Mouse (Mus musculus): ENCODE data around the gene Dcakd. TPM values are rescaled to one million over a fixed set of nuclear protein-coding genes. Genes with fewer than 3 reads are reported as not detected.
A peak's percentile ranks its signal among the peaks of the same experiment; 100 is the strongest.

Gene Dcakd
- 32.1 and 43.7 TPM in 2 replicates for total RNA-seq (2012; rRNA removed)

GRCm38 (mm10) chr11:103028176-103028891 is at the start of gene Dcakd, which contains the start of gene Nmt1:
Gene Dcakd (minus strand): TSS chr11:103028333.
Gene Nmt1 (plus strand): TSS chr11:103028190.
- Histone ChIP-seq H3K4me1 (ENCODE audit: control insufficient read depth in 2 of 2, insufficient read depth in 2 of 2, low read length in 2 of 2, poor library complexity in 1 of 2) (peaks cover 0 to 3% of the 10 kb centered on the region in 2 experiments; a peak in 2 of 4 replicates), H3K9me3 (ENCODE audit: control insufficient read depth, insufficient read depth, low read depth, low read length) (no peaks in the 10 kb centered on the region), H3K36me3 (ENCODE audit: control insufficient read depth, insufficient read depth, low read length, poor library complexity, severe bottlenecking) (peaks cover 3% of the 10 kb centered on the region), H3K9ac (ENCODE audit: insufficient read depth, low read depth, low read length, poor library complexity, severe bottlenecking) (peak within 1 kb of the TSS; percentile 98), H3K27ac (ENCODE audit: insufficient read depth, low read depth, low read length, poor library complexity, severe bottlenecking) (peak within 1 kb of the TSS; percentile 81), H3K4me3 (ENCODE audit: insufficient read depth in 1 of 2, low read depth in 1 of 2, low read length in 2 of 2, poor library complexity in 1 of 2, severe bottlenecking in 1 of 2) (peak within 1 kb of the TSS; percentile 92 to 94)
- peak; percentile 96 for DNase-seq (ENCODE audit: low read depth, low spot score)
- in situ Hi-C loops (cut with MboI; ENCODE audit: low sequenced_read_pairs in 2 of 2, unreplicated experiment in 2 of 2): no loop called here
- TF ChIP-seq CHD2 (IDR thresholded peaks at IDR 0.05; ENCODE audit: low read depth, low read length) (peak; percentile 90), HCFC1 (IDR thresholded peaks at IDR 0.05; ENCODE audit: borderline replicate concordance, insufficient read depth, low read length) (peak; percentile 97), MAFK (IDR thresholded peaks at IDR 0.05; ENCODE audit: insufficient read depth, low read depth, low read length) (no peak)

- no peaks in the 10 kb centered on the region for H3K9me3 ChIP-seq (ENCODE audit: control insufficient read depth, insufficient read depth, low read depth, low read length)
- H3K36me3 ChIP-seq (ENCODE audit: control insufficient read depth, insufficient read depth, low read length, poor library complexity, severe bottlenecking): peaks cover 6% of the 10 kb centered on the region; the same call in 1 of the 2 replicates
- H3K9ac ChIP-seq (ENCODE audit: insufficient read depth, low read depth, low read length, poor library complexity, severe bottlenecking): no peak overlapping the region
- in situ Hi-C loops (cut with MboI; ENCODE audit: low sequenced_read_pairs in 2 of 2, unreplicated experiment in 2 of 2): no loop called here
- no peak for DNase-seq (ENCODE audit: low read depth, low spot score)
- no peak overlapping the region for H3K27ac ChIP-seq (ENCODE audit: insufficient read depth, low read depth, low read length, poor library complexity, severe bottlenecking)
- H3K4me1 ChIP-seq (ENCODE audit: control insufficient read depth in 2 of 2, insufficient read depth in 2 of 2, low read length in 2 of 2, poor library complexity in 1 of 2): peaks cover 0 to 20% of the 10 kb centered on the region in 2 experiments; a peak in 1 of 4 replicates
- H3K4me3 ChIP-seq (ENCODE audit: insufficient read depth in 1 of 2, low read depth in 1 of 2, low read length in 2 of 2, poor library complexity in 1 of 2, severe bottlenecking in 1 of 2): no peak overlapping the region
- TF ChIP-seq MAFK (IDR thresholded peaks at IDR 0.05; ENCODE audit: insufficient read depth, low read depth, low read length) (no peak), CHD2 (IDR thresholded peaks at IDR 0.05; ENCODE audit: low read depth, low read length) (no peak), ZNF384 (IDR thresholded peaks at IDR 0.05; ENCODE audit: low read depth, low read length) (no peak), ZC3H11A (IDR thresholded peaks at IDR 0.05; ENCODE audit: borderline replicate concordance, low read depth, low read length) (no peak), HCFC1 (IDR thresholded peaks at IDR 0.05; ENCODE audit: borderline replicate concordance, insufficient read depth, low read length) (no peak)
These were observed 48.4 kb upstream of the Dcakd start for GRCm38 (mm10) chr11:103076581-103076980.

- no peak for DNase-seq (ENCODE audit: low read depth, low spot score)
These were observed 47.9 kb upstream of the Dcakd start for GRCm38 (mm10) chr11:103076010-103076409.

GRCm38 (mm10) chr11:103074796-103075323 is 46.7 kb upstream of the Dcakd start:
- no peaks in the 10 kb centered on the region for H3K9me3 ChIP-seq (ENCODE audit: control insufficient read depth, insufficient read depth, low read depth, low read length)
- 0 out of 2 replicates have a peak overlapping the region, but pooled peaks have one; percentile 30 for H3K9ac ChIP-seq (ENCODE audit: insufficient read depth, low read depth, low read length, poor library complexity, severe bottlenecking)
- DNase-seq (ENCODE audit: low read depth, low spot score): no peak
- TF ChIP-seq ZC3H11A (IDR thresholded peaks at IDR 0.05; ENCODE audit: borderline replicate concordance, low read depth, low read length): no peak
- peaks cover 0 to 12% of the 10 kb centered on the region in 2 experiments; a peak in 1 of 4 replicates for H3K4me1 ChIP-seq (ENCODE audit: control insufficient read depth in 2 of 2, insufficient read depth in 2 of 2, low read length in 2 of 2, poor library complexity in 1 of 2)
- in situ Hi-C loops (cut with MboI; ENCODE audit: low sequenced_read_pairs in 2 of 2, unreplicated experiment in 2 of 2): no loop called here
- no peak overlapping the region for H3K4me3 ChIP-seq (ENCODE audit: insufficient read depth in 1 of 2, low read depth in 1 of 2, low read length in 2 of 2, poor library complexity in 1 of 2, severe bottlenecking in 1 of 2)
- peaks cover 17% of the 10 kb centered on the region; the same call in 1 of the 2 replicates for H3K36me3 ChIP-seq (ENCODE audit: control insufficient read depth, insufficient read depth, low read length, poor library complexity, severe bottlenecking)
- H3K27ac ChIP-seq (ENCODE audit: insufficient read depth, low read depth, low read length, poor library complexity, severe bottlenecking): no peak overlapping the region

More at GRCm38 (mm10) chr11:103076010-103076409, 47.9 kb upstream of the Dcakd start:
- Histone ChIP-seq H3K27ac (ENCODE audit: insufficient read depth, low read depth, low read length, poor library complexity, severe bottlenecking) (no peak overlapping the region), H3K4me3 (ENCODE audit: insufficient read depth in 1 of 2, low read depth in 1 of 2, low read length in 2 of 2, poor library complexity in 1 of 2, severe bottlenecking in 1 of 2) (no peak overlapping the region), H3K4me1 (ENCODE audit: control insufficient read depth in 2 of 2, insufficient read depth in 2 of 2, low read length in 2 of 2, poor library complexity in 1 of 2) (peaks cover 0 to 18% of the 10 kb centered on the region in 2 experiments; a peak in 1 of 4 replicates), H3K9me3 (ENCODE audit: control insufficient read depth, insufficient read depth, low read depth, low read length) (no peaks in the 10 kb centered on the region), H3K36me3 (ENCODE audit: control insufficient read depth, insufficient read depth, low read length, poor library complexity, severe bottlenecking) (peaks cover 11% of the 10 kb centered on the region; the same call in 1 of the 2 replicates), H3K9ac (ENCODE audit: insufficient read depth, low read depth, low read length, poor library complexity, severe bottlenecking) (no peak overlapping the region)
- TF ChIP-seq ZC3H11A (IDR thresholded peaks at IDR 0.05; ENCODE audit: borderline replicate concordance, low read depth, low read length): no peak
- no peak for TF ChIP-seq ZNF384 (IDR thresholded peaks at IDR 0.05; ENCODE audit: low read depth, low read length)
- no peak for TF ChIP-seq MAFK (IDR thresholded peaks at IDR 0.05; ENCODE audit: insufficient read depth, low read depth, low read length)
- in situ Hi-C loops (cut with MboI; ENCODE audit: low sequenced_read_pairs in 2 of 2, unreplicated experiment in 2 of 2): no loop called here

Measured in ES-E14 (cell line).